Mouse (Mus musculus): ENCODE measurements around the gene Pacsin1. TPM values are rescaled to one million over a fixed set of nuclear protein-coding genes. Genes with fewer than 3 reads are reported as not detected.

The Pacsin1 gene
- polyA plus RNA-seq, 1 experiment from 2014 or later, result 6.9 TPM

DNA sequence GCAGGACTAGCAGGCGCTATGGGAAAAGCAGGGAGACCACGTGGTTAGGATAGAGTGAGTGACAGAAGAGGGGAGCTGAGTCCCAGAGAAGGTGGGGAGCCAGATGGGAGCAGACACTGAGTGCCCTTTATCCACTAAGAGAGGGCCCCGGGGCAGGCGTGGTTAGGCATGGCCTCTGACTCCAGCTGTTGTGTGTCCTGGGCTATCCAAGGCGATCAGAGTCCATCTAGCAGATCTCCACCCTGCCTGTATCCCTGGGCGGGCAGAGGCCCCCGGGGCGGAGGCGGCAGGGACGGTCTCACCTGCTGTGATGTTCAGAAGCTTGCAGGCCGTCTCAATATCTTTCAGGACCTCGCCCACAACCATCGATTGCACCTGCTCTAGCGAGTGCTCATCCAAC lies 64.4 kb downstream of the Pacsin1 start:
- DNase-seq (ENCODE audit: low spot score), result no peak
- no peak overlapping the region for H3K4me3 ChIP-seq
- H3K36me3 ChIP-seq (replicated peaks), result no peaks in the 10 kb centered on the region
- WGBS, result 64% methylated on average over 14 of the region's 14 CpGs
- H3K9me3 ChIP-seq, result no peaks in the 10 kb centered on the region
- H3K27ac ChIP-seq (replicated peaks), result peak overlapping the region; percentile 31; the same call in 1 of the 2 replicates
- H3K27me3 ChIP-seq (replicated peaks; ENCODE audit: low read depth, poor library complexity, severe bottlenecking), result peaks cover 54% of the 10 kb centered on the region
- peaks cover 38% of the 10 kb centered on the region for H3K4me1 ChIP-seq

DNA sequence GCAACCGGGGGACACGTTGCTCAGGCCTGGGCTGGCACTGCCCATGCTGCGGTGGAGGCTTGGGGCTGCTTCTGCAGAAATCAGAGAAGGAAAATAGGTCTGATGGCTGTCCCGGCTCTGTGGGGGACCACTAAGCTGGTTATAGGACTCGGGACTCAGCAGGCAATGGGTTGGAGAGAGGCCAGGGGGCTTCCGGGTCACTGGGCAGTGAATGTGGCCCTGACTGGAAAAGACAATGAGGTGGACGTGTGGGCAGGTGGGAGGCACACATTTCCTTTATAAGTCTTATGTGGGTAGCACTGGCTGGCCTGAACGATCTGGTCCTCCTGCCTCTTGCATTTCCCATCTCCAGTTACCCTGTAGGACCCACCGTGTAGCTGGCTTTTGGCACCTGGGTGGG lies 65.0 kb downstream of the Pacsin1 start:
- H3K4me3 ChIP-seq, result no peak overlapping the region
- no peaks in the 10 kb centered on the region for H3K36me3 ChIP-seq (replicated peaks)
- peak overlapping the region; percentile 31; the same call in 1 of the 2 replicates for H3K27ac ChIP-seq (replicated peaks)
- H3K4me1 ChIP-seq, result peaks cover 45% of the 10 kb centered on the region
- no peak for DNase-seq (ENCODE audit: low spot score)
- WGBS, result 54% methylated on average over 9 of the region's 9 CpGs
- H3K9me3 ChIP-seq, result no peaks in the 10 kb centered on the region
- H3K27me3 ChIP-seq (replicated peaks; ENCODE audit: low read depth, poor library complexity, severe bottlenecking), result peaks cover 48% of the 10 kb centered on the region

DNA sequence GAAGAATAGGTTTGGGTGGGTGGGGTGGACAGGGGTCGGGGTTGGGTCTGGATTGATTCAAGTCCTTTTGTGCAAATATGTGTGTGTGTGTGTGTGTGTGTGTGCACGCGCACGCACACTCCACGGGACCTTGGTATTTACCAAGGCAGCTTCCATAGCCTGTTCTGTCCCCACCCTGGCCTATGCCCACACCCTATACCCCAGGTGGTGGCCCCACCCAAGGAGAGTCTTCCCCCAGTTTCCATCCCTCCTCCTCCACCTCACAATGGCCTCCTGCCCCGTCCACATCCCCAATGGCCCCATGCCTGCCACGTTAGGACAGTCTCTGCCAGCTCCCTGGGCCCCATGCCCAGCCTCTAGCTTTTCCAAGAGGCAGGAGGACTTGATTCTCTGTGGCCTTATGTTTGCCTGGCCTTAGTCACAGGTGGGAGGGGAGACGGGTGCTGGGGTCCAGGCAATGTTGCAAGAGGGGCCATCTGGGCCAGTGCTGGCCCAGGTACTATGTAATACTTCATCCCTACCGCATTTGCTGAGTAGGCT lies 65.9 kb downstream of the Pacsin1 start:
- DNase-seq (ENCODE audit: low spot score), result no peak
- Histone ChIP-seq H3K27ac (replicated peaks) (no peak overlapping the region), H3K4me1 (peaks cover 54% of the 10 kb centered on the region), H3K4me3 (no peak overlapping the region), H3K27me3 (replicated peaks; ENCODE audit: low read depth, poor library complexity, severe bottlenecking) (peaks cover 47% of the 10 kb centered on the region), H3K9me3 (no peaks in the 10 kb centered on the region), H3K36me3 (replicated peaks) (no peaks in the 10 kb centered on the region)
- WGBS, result 84% methylated on average over 9 of the region's 9 CpGs

DNA sequence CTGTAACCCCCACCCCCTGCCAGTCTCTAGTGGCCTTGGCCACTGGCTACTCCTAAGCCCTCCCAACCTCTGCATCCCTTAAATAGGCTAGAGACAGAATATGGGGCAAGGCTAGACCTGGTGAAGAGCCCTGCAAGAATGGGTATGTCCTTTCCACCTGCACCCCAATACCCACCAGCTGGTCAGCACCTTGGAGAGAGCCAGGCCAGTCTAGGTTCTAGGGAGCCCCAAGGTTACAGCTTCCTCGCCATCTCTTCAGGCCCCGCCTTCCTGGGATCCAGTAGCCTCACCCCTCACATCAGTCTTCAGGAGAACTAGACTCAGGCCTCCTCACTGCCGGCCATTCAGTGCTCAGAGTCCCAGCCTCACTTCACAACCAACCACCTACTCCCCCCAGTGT lies 69.0 kb downstream of the Pacsin1 start:
- Histone ChIP-seq H3K27ac (replicated peaks) (no peak overlapping the region), H3K27me3 (replicated peaks; ENCODE audit: low read depth, poor library complexity, severe bottlenecking) (peaks cover 16% of the 10 kb centered on the region), H3K9me3 (no peaks in the 10 kb centered on the region), H3K4me3 (no peak overlapping the region), H3K36me3 (replicated peaks) (no peaks in the 10 kb centered on the region), H3K4me1 (peaks cover 44% of the 10 kb centered on the region)
- 21% methylated on average over 3 of the region's 3 CpGs for WGBS
- no peak for DNase-seq (ENCODE audit: low spot score)

DNA sequence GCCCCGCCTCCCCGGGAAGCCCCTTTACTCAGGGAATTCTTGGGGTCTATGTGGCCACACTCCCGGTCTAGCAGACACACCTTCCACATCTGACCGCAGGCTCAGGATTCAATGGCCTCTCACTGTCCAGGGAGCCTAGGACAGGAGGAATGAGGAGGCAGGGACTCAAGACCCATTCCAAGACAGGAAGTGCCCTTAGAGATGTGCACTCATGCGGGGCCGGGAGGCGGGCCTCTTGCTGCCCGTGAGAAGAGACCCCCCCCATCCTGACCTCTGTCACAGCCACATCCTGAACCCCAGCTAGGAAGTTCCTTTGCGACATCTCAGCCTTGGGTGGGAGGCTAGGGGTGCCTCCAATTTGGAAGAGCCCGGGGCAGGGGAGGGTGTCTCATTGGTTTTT lies 69.7 kb downstream of the Pacsin1 start:
- H3K27me3 ChIP-seq (replicated peaks; ENCODE audit: low read depth, poor library complexity, severe bottlenecking), result peaks cover 9% of the 10 kb centered on the region
- peak overlapping the region; percentile 31 for H3K27ac ChIP-seq (replicated peaks)
- H3K4me1 ChIP-seq, result peaks cover 40% of the 10 kb centered on the region
- DNase-seq (ENCODE audit: low spot score), result no peak
- 31% methylated on average over 10 of the region's 10 CpGs for WGBS
- H3K36me3 ChIP-seq (replicated peaks), result no peaks in the 10 kb centered on the region
- H3K4me3 ChIP-seq, result peak overlapping the region; percentile 16
- peaks cover 3% of the 10 kb centered on the region; the same call in 1 of the 2 replicates for H3K9me3 ChIP-seq

DNA sequence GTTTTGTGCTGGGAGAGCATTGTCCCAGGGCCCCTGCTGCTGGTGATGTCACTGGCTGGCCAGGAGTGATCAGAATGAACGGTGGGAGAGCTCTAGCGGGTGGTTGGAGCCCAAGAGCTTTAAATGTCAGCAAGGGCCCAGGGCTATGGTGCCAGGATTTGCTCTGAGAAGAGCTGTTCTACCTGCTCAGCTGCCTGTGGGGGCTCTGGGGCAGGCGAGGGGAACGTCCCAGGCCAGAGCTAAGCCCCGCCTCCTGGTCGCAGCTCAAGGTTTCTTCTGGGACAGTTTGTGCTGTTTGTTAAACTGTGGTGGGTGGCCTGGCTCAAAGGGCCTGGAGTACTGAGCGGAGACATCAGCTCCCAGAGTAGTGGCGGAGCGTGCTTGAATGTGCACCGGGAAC lies 70.1 kb downstream of the Pacsin1 start:
- Histone ChIP-seq H3K9me3 (peaks cover 7% of the 10 kb centered on the region; the same call in 1 of the 2 replicates), H3K4me1 (peaks cover 36% of the 10 kb centered on the region), H3K27me3 (replicated peaks; ENCODE audit: low read depth, poor library complexity, severe bottlenecking) (peaks cover 5% of the 10 kb centered on the region), H3K4me3 (peak overlapping the region; percentile 16), H3K27ac (replicated peaks) (peak overlapping the region; percentile 31), H3K36me3 (replicated peaks) (no peaks in the 10 kb centered on the region)
- DNase-seq (ENCODE audit: low spot score), result peak; percentile 38
- 8% methylated on average over 10 of the region's 10 CpGs for WGBS

DNA sequence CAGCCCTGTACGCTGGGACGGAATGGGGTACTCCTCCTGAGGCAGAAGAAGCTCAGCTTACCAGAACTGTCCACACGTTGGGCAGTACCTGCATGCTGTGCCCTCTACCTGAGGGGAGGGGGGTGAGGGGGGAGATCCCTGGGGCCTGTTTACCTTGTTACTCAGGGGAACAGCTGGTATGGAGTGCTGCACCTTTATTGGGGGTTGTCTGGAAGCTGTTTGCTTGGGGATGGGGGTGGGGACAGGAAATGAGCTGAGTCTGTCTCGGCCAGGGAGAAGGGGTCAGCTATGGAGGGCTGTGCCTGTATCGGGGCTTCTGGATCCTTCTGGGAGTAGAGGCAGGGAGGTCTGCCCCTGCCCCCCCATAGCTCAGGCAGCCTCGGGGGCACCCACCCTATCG lies 71.2 kb downstream of the Pacsin1 start:
- no peak for DNase-seq (ENCODE audit: low spot score)

DNA sequence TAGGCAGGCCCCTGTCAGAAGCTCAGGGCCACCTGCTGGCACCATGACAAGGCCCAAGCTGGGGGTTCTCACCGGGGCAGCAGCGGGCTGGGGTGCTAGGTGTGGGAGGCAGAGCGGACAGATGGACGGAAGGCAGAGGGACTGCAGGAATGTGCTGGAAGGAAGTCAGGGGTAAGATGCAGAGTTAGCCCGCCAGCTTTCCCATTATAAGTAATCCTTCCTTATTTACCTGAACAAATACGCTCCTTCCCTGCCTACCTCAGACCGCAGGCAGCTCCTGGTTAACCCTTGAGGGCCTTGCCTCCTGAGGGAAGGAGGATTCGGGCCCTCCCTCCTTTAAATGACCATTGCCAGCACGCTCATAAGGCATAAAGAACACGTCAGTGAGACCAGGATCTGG lies 73.5 kb downstream of the Pacsin1 start, which contains the start of gene Spdef:
Gene Spdef (minus strand): TSS at position 186 of the 400 bp plus-strand sequence.
- Histone ChIP-seq H3K4me1 (peaks cover 37% of the 10 kb centered on the region), H3K27me3 (replicated peaks; ENCODE audit: low read depth, poor library complexity, severe bottlenecking) (peaks cover 6% of the 10 kb centered on the region), H3K36me3 (replicated peaks) (no peaks in the 10 kb centered on the region), H3K27ac (replicated peaks) (0 out of 2 replicates have a peak within 1 kb of the TSS, but pooled peaks have one; percentile 12), H3K4me3 (no peak within 1 kb of the TSS), H3K9me3 (peaks cover 8% of the 10 kb centered on the region; the same call in 1 of the 2 replicates)
- no peak for DNase-seq (ENCODE audit: low spot score)
- 79% methylated on average over 10 of the region's 10 CpGs for whole genome bisulfite sequencing

More for the DNA sequence above, 71.2 kb downstream of the Pacsin1 start:
- peaks cover 35% of the 10 kb centered on the region for H3K4me1 ChIP-seq
- H3K27me3 ChIP-seq (replicated peaks; ENCODE audit: low read depth, poor library complexity, severe bottlenecking), result no peaks in the 10 kb centered on the region; the same call in 1 of the 2 replicates
- 33% methylated on average over 7 of the region's 7 CpGs for WGBS
- H3K36me3 ChIP-seq (replicated peaks), result no peaks in the 10 kb centered on the region
- peak overlapping the region; percentile 31 for H3K27ac ChIP-seq (replicated peaks)
- peaks cover 8% of the 10 kb centered on the region; the same call in 1 of the 2 replicates for H3K9me3 ChIP-seq
- H3K4me3 ChIP-seq, result 0 out of 2 replicates have a peak overlapping the region, but pooled peaks have one; percentile 18

DNA sequence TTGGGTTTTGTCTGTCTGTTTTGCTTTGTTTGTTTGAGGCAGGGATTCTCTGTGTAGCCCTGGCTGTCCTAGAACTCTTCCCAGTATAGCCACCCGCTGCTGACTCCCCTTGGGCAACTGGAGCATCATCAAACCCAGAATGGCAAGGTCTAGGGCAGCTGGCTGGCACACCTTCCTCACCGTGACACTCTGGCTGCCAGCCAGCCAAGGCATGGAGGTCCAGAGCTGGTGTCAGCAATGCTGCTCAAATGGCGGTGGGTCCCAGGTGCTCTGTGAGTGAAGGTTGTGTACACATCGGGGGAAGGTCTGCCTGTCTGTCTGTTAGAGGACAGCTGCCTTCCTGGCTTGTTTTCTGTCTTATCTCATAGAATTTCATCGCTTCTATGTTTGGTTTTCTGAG lies 76.8 kb downstream of the Pacsin1 start:
- Histone ChIP-seq H3K27me3 (replicated peaks; ENCODE audit: low read depth, poor library complexity, severe bottlenecking) (peaks cover 11% of the 10 kb centered on the region; the same call in 1 of the 2 replicates), H3K36me3 (replicated peaks) (no peaks in the 10 kb centered on the region), H3K27ac (replicated peaks) (no peak overlapping the region), H3K4me1 (peaks cover 17% of the 10 kb centered on the region), H3K9me3 (peaks cover 8% of the 10 kb centered on the region; the same call in 1 of the 2 replicates), H3K4me3 (no peak overlapping the region)
- 86% methylated on average over 5 of the region's 5 CpGs for WGBS
- no peak for DNase-seq (ENCODE audit: low spot score)

DNA sequence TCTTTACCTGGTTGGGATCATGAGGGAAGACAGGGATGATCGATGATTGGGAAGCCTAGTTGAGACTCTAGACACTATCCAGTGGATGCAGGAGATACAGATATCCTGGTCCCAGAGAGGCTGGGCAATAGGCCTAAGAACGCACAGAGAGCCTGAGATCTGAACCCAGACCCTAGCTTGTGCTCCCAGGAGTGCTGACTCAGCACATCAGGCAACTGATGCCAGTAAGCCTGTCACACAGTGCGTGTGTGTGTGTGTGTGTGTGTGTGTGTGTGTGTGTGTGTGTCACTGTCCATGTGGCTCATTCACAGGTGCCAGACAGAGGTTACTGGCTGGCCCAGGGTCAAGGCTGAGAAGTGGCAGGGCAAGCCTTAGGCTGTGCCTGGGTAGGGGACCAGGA lies 77.4 kb downstream of the Pacsin1 start:
- WGBS, result 80% methylated on average over 3 of the region's 3 CpGs
- Histone ChIP-seq H3K36me3 (replicated peaks) (no peaks in the 10 kb centered on the region), H3K27ac (replicated peaks) (no peak overlapping the region), H3K9me3 (peaks cover 8% of the 10 kb centered on the region; the same call in 1 of the 2 replicates), H3K4me1 (peaks cover 17% of the 10 kb centered on the region), H3K27me3 (replicated peaks; ENCODE audit: low read depth, poor library complexity, severe bottlenecking) (peaks cover 11% of the 10 kb centered on the region; the same call in 1 of the 2 replicates), H3K4me3 (no peak overlapping the region)
- no peak for DNase-seq (ENCODE audit: low spot score)

DNA sequence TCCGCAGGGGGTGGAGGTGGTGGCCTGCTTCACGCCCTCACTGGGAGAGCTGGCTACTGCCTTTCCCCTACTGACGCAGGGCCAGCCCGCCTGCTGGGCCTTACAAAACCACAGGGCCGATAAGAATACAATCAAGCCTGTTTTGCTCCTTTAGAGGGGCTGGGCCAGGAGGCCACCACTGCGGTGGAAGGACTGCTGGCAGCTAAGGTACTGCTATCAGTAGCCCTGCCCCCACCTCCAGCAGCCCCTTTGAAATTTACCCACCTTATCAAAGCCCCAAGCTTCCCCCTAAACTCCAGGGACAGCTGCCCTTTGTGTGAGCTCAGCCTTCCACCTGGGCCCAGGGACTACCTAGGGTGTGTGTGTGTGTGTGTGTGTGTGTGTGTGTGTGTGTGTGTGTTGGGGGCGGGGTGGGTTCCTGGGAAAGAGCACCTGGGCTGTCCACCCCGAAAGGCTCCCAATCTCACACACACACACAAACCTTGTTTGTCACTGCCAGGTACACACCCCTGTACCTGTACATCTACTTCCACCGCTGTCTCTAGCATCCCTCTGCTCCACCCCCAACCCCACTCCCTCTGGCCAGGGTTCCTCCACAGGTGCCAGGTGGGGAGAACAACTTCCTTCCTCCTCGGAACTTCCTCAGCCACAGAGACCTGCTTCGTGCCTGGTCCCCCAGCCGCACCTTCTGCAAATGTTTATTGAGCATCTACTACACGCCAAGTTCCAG lies 79.2 kb downstream of the Pacsin1 start:
- WGBS, result 18% methylated on average over 12 of the region's 13 CpGs
- peaks cover 15% of the 10 kb centered on the region for H3K4me1 ChIP-seq

DNA sequence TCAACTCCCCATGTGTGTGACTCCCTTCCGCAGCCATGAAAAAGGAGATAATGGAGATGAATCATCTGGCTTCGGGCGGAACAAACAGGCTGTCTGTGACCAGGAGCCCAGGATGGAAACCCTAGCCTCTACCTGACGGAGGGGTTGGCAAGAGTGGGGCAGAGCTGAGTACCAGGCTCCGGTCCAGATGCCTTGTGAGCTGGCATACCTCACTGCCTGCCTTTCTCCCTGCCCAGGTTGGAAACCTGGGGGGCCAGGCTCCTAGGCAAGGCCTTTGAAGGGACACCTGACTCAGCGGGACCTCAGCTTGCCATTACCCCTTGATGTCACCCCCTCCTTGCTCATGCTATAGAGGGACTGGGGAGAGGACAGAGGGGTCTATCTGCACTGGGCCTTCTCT lies 85.7 kb downstream of the Pacsin1 start:
- H3K4me1 ChIP-seq, result peaks cover 9% of the 10 kb centered on the region; the same call in 1 of the 2 replicates
- 93% methylated on average over 6 of the region's 6 CpGs for WGBS
- H3K9me3 ChIP-seq, result no peaks in the 10 kb centered on the region
- no peak overlapping the region for H3K4me3 ChIP-seq
- no peak overlapping the region for H3K27ac ChIP-seq (replicated peaks)
- H3K36me3 ChIP-seq (replicated peaks), result peaks cover 7% of the 10 kb centered on the region; the same call in 1 of the 2 replicates
- no peaks in the 10 kb centered on the region for H3K27me3 ChIP-seq (replicated peaks; ENCODE audit: low read depth, poor library complexity, severe bottlenecking)
- no peak for DNase-seq (ENCODE audit: low spot score)

More for the DNA sequence above, 79.2 kb downstream of the Pacsin1 start:
- Histone ChIP-seq H3K9me3 (peaks cover 8% of the 10 kb centered on the region; the same call in 1 of the 2 replicates), H3K27ac (replicated peaks) (no peak overlapping the region), H3K4me3 (no peak overlapping the region), H3K27me3 (replicated peaks; ENCODE audit: low read depth, poor library complexity, severe bottlenecking) (peaks cover 11% of the 10 kb centered on the region; the same call in 1 of the 2 replicates), H3K36me3 (replicated peaks) (no peaks in the 10 kb centered on the region)
- no peak for DNase-seq (ENCODE audit: low spot score)

Measured in embryonic facial prominence, embryonic 10.5 days (tissue).